Mouse (Mus musculus): ENCODE measurements around the gene Fpr2. TPM values are rescaled to one million over a fixed set of nuclear protein-coding genes. Genes with fewer than 3 reads are reported as not detected.

Fpr2 gene
- polyA plus RNA-seq, 1 experiment from 2014 or later, result not detected

DNA sequence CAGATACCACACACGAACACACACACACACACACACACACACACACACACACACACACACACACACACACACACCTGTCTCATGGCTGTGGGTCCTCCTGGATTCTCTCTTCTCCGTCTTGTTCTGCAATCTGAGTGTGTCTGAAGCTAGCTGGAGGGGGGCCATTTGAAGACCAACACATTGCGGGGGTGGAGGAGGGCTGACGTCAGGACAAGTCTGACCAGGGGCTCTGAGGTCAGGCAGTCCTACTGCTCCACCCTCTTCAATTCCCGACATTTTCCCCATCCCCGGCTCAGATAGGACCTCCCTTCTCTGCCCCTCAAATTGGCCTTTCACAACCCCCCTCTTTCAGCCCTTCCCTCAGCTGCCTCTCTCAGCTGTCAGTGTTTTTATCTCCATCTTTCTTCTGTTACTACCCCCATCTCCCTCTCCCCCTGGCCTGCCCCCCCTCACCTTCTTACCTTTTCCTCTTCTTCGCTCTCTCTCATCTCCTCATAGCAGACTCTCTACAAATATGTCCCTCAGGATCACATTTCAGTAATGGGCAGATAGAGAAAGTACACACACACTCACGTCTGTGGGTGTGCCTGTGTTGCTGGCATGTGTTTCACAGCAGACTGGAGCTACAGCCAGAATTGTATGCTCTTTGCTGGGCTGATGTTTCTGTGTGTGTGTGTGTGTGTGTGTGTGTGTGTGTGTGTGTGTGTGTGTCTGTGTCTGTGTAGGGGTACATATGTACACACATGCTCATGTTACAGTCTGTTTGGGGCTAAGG, 32.4 kb upstream of the Fpr2 start, which contains the start of gene Has1:
Gene Has1 (minus strand): TSS at position 142 of the 775 bp plus-strand sequence.
- ATAC-seq (ENCODE audit: insufficient number of reproducible peaks, insufficient read depth, low FRiP score, low TSS enrichment, low read depth), result peak; percentile 69
- no peak within 1 kb of the TSS for H3K27ac ChIP-seq
- H3K9ac ChIP-seq (replicated peaks), result no peak within 1 kb of the TSS
- no peak within 1 kb of the TSS for H3K4me2 ChIP-seq
- WGBS, result 22% methylated on average over 8 of the region's 8 CpGs
- H3K4me1 ChIP-seq (replicated peaks), result peaks cover 9% of the 10 kb centered on the region
- H3K27me3 ChIP-seq, result peaks cover 2% of the 10 kb centered on the region
- H3K36me3 ChIP-seq, result peaks cover 15% of the 10 kb centered on the region; the same call in 1 of the 2 replicates
- no peaks in the 10 kb centered on the region for H3K9me3 ChIP-seq
- H3K4me3 ChIP-seq (replicated peaks), result no peak within 1 kb of the TSS

GRCm38 (mm10) chr17:17856612-17857011, 31.0 kb upstream of the Fpr2 start:
- WGBS, result 67% methylated on average over 1 of the region's 1 CpGs
- H3K4me3 ChIP-seq (replicated peaks), result no peak overlapping the region
- no peaks in the 10 kb centered on the region for H3K9me3 ChIP-seq
- H3K36me3 ChIP-seq, result peaks cover 12% of the 10 kb centered on the region; the same call in 1 of the 2 replicates
- H3K9ac ChIP-seq (replicated peaks), result no peak overlapping the region
- no peak overlapping the region for H3K4me2 ChIP-seq
- no peak overlapping the region for H3K27ac ChIP-seq
- H3K4me1 ChIP-seq (replicated peaks), result peaks cover 9% of the 10 kb centered on the region
- no peaks in the 10 kb centered on the region for H3K27me3 ChIP-seq
- ATAC-seq (ENCODE audit: insufficient number of reproducible peaks, insufficient read depth, low FRiP score, low TSS enrichment, low read depth), result no peak

DNA sequence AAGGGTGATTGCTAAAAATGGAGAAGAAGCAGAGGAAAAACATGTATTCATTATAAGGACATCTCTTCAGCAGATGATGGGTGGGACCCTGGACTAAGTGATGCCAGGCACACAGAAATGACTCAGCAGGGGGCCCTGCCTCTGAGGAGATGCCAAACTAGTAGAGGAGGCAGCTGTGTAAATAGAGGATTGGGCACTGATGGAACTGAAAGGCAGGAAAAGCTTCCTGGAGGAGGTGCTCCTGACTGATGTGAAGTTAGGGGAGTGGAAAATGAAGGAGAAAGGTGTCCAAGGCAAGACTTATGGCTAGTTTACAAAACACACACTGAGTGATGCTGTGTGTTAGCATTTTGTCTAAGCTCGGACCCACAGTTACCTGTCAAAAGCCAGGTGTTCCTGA, 30.2 kb upstream of the Fpr2 start:
- Histone ChIP-seq H3K9me3 (no peaks in the 10 kb centered on the region), H3K4me3 (replicated peaks) (no peak overlapping the region), H3K36me3 (peaks cover 14% of the 10 kb centered on the region), H3K9ac (replicated peaks) (no peak overlapping the region), H3K4me1 (replicated peaks) (peaks cover 9% of the 10 kb centered on the region), H3K4me2 (no peak overlapping the region), H3K27me3 (no peaks in the 10 kb centered on the region), H3K27ac (no peak overlapping the region)
- no peak for ATAC-seq (ENCODE audit: insufficient number of reproducible peaks, insufficient read depth, low FRiP score, low TSS enrichment, low read depth)
- 82% methylated on average over 1 of the region's 1 CpGs for WGBS

DNA sequence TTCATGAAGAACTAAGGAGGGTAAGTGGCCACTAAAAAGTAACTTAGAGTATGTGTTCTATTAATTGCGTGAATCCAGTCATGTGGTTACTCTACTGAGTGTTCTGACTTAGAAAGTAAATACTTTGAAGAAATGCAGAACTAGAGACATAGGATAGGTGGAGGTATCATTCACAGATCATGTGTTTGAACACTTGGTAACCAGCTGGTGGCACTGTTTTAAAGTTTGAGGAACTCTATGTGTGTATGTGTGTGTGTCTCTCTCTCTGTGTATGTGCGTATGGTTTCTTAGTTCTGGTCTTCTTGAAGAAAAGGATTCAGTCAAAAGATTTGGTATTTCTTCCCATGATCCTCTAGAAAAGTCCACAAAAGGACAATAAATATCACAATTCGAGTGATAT, 27.5 kb upstream of the Fpr2 start:
- Histone ChIP-seq H3K4me3 (replicated peaks) (no peak overlapping the region), H3K9ac (replicated peaks) (no peak overlapping the region), H3K27me3 (no peaks in the 10 kb centered on the region), H3K4me2 (no peak overlapping the region), H3K27ac (no peak overlapping the region), H3K9me3 (no peaks in the 10 kb centered on the region), H3K4me1 (replicated peaks) (peaks cover 4% of the 10 kb centered on the region), H3K36me3 (peaks cover 39% of the 10 kb centered on the region)
- WGBS, result 91% methylated on average over 3 of the region's 3 CpGs
- ATAC-seq (ENCODE audit: insufficient number of reproducible peaks, insufficient read depth, low FRiP score, low TSS enrichment, low read depth), result no peak

DNA sequence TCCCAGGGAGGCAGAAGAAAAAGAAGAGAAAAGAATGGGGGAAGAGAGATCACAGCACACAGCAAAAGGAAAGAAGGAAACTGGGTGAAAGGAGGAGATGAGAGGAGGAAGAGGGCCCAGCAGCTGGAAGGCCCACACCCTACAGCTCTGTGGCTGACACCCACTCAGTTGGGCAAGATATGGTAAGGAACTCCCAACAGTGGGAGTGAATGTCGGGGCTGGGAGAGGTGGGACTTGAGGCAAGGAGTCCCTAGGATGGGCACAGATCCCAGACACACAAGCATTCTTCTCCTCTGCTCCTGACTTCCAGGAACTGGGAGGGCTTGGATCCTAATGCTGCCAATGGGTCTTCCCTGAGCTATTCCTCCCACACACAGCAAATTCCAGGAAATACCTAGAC, 25.3 kb upstream of the Fpr2 start:
- no peak overlapping the region for H3K4me3 ChIP-seq (replicated peaks)
- H3K4me2 ChIP-seq, result no peak overlapping the region
- no peaks in the 10 kb centered on the region for H3K27me3 ChIP-seq
- H3K9me3 ChIP-seq, result no peaks in the 10 kb centered on the region
- H3K9ac ChIP-seq (replicated peaks), result no peak overlapping the region
- no peak overlapping the region for H3K27ac ChIP-seq
- no peak for ATAC-seq (ENCODE audit: insufficient number of reproducible peaks, insufficient read depth, low FRiP score, low TSS enrichment, low read depth)
- WGBS, result 81% methylated on average over 1 of the region's 1 CpGs
- no peaks in the 10 kb centered on the region for H3K4me1 ChIP-seq (replicated peaks)
- peaks cover 56% of the 10 kb centered on the region for H3K36me3 ChIP-seq

- Histone ChIP-seq H3K4me1 (replicated peaks) (no peaks in the 10 kb centered on the region), H3K9ac (replicated peaks) (no peak overlapping the region), H3K27me3 (no peaks in the 10 kb centered on the region), H3K4me2 (no peak overlapping the region), H3K4me3 (replicated peaks) (no peak overlapping the region), H3K27ac (no peak overlapping the region), H3K9me3 (no peaks in the 10 kb centered on the region), H3K36me3 (peaks cover 53% of the 10 kb centered on the region)
- ATAC-seq (ENCODE audit: insufficient number of reproducible peaks, insufficient read depth, low FRiP score, low TSS enrichment, low read depth), result no peak
- 67% methylated on average over 2 of the region's 2 CpGs for WGBS
Measured at GRCm38 (mm10) chr17:17865168-17865567, 22.5 kb upstream of the Fpr2 start.

GRCm38 (mm10) chr17:17866801-17867469, 20.7 kb upstream of the Fpr2 start:
- Histone ChIP-seq H3K27me3 (no peaks in the 10 kb centered on the region), H3K9me3 (no peaks in the 10 kb centered on the region), H3K4me3 (replicated peaks) (no peak overlapping the region), H3K4me1 (replicated peaks) (no peaks in the 10 kb centered on the region), H3K4me2 (no peak overlapping the region), H3K9ac (replicated peaks) (no peak overlapping the region), H3K36me3 (peaks cover 53% of the 10 kb centered on the region), H3K27ac (no peak overlapping the region)
- 88% methylated on average over 11 of the region's 11 CpGs for WGBS
- ATAC-seq (ENCODE audit: insufficient number of reproducible peaks, insufficient read depth, low FRiP score, low TSS enrichment, low read depth), result no peak

DNA sequence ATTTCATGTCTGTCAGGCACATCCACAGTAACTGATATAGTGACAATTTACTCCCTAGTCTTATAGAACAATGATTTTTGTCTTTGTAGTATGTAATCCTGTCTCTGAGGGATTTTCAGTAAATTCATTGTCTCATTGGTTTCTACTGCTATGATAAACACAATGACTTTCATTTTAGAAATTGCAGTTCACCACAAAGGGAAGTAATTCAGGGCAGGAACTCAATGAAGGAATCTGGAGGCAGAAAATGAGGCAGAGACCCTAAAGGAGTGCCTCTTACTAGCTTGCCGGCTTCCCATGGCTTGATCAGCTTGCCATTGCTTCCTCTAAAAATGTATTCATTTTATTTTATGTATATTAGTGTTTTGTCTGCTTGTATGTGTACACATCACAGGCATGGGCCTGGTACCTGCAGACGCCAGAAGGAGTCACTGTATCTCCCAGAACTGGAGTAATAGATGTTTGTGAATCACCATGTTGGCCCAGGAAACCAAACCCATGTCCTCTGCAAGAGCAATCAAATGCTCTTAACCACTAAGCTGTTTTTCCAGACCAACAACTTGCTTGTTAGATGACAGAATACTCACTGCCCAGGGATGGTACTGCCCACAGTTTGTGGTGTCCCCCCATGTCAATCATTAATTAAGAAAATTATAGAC, 16.6 kb upstream of the Fpr2 start:
- Histone ChIP-seq H3K4me3 (replicated peaks) (no peak overlapping the region), H3K27ac (no peak overlapping the region), H3K27me3 (no peaks in the 10 kb centered on the region), H3K9me3 (no peaks in the 10 kb centered on the region), H3K4me1 (replicated peaks) (no peaks in the 10 kb centered on the region), H3K36me3 (peaks cover 14% of the 10 kb centered on the region), H3K9ac (replicated peaks) (no peak overlapping the region), H3K4me2 (no peak overlapping the region)
- 79% methylated on average over 2 of the region's 2 CpGs for WGBS
- no peak for ATAC-seq (ENCODE audit: insufficient number of reproducible peaks, insufficient read depth, low FRiP score, low TSS enrichment, low read depth)

DNA sequence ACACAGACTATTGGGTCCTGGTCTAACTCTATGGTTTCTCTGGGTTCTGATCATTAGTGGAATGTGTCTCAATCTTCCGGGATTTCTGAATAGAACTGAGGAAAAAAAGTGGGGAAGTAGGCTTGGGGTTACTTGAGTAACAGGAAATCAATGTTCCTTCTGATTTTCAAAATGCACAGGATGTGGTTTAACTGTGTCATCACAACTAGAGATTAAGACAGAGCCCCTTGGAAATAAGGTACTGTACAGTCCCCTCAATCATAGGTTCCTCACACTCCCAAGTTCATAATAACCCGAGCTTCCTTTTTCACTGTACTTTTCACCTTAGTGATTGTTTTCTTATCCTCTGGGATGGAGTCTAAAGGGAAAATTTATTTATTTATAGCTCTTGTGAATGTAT, 15.9 kb upstream of the Fpr2 start:
- 0 out of 2 replicates have a peak, but pooled peaks cover 8% of the 10 kb centered on the region for H3K36me3 ChIP-seq
- WGBS, result 89% methylated on average over 2 of the region's 2 CpGs

DNA sequence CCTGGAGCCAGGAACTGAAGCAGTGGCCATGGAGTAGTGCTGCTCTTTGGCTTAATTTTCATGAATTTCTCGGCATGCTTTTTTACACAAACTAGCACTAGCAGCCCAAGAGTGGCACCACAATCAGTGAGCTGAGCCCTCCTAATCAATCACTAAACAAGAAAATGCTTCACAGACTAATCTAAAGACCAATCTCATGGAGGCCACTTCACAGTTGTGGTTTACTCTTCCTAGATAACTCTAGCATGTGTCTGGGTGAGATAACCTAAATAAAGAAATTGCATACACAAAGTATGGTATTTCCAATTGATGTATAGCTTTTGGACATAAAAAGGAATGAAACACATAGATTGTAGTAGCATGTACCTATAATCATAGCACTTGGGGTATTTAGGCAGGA, 8.3 kb upstream of the Fpr2 start:
- H3K9me3 ChIP-seq, result no peaks in the 10 kb centered on the region
- no peaks in the 10 kb centered on the region for H3K36me3 ChIP-seq
- H3K27ac ChIP-seq, result no peak overlapping the region
- no peak overlapping the region for H3K4me3 ChIP-seq (replicated peaks)
- no peak for ATAC-seq (ENCODE audit: insufficient number of reproducible peaks, insufficient read depth, low FRiP score, low TSS enrichment, low read depth)
- no peaks in the 10 kb centered on the region for H3K4me1 ChIP-seq (replicated peaks)
- 91% methylated on average over 1 of the region's 1 CpGs for WGBS
- H3K9ac ChIP-seq (replicated peaks), result no peak overlapping the region
- no peaks in the 10 kb centered on the region for H3K27me3 ChIP-seq
- no peak overlapping the region for H3K4me2 ChIP-seq

More for the DNA sequence above, 15.9 kb upstream of the Fpr2 start:
- Histone ChIP-seq H3K4me3 (replicated peaks) (no peak overlapping the region), H3K9ac (replicated peaks) (no peak overlapping the region), H3K27me3 (no peaks in the 10 kb centered on the region), H3K27ac (no peak overlapping the region), H3K4me2 (no peak overlapping the region), H3K9me3 (no peaks in the 10 kb centered on the region), H3K4me1 (replicated peaks) (no peaks in the 10 kb centered on the region)
- no peak for ATAC-seq (ENCODE audit: insufficient number of reproducible peaks, insufficient read depth, low FRiP score, low TSS enrichment, low read depth)

GRCm38 (mm10) chr17:17882672-17883071, 5.0 kb upstream of the Fpr2 start:
- H3K4me3 ChIP-seq (replicated peaks), result no peak overlapping the region
- H3K36me3 ChIP-seq, result no peaks in the 10 kb centered on the region
- no peak for ATAC-seq (ENCODE audit: insufficient number of reproducible peaks, insufficient read depth, low FRiP score, low TSS enrichment, low read depth)
- no peak overlapping the region for H3K4me2 ChIP-seq
- no peaks in the 10 kb centered on the region for H3K27me3 ChIP-seq
- WGBS, result 73% methylated on average over 3 of the region's 3 CpGs
- H3K4me1 ChIP-seq (replicated peaks), result no peaks in the 10 kb centered on the region
- no peaks in the 10 kb centered on the region for H3K9me3 ChIP-seq
- H3K9ac ChIP-seq (replicated peaks), result no peak overlapping the region
- H3K27ac ChIP-seq, result no peak overlapping the region

Data from limb, embryonic 12.5 days (tissue).